8 mouse cellular contexts compared by ENCODE assay signal in genomic region chr13:23622175-23622671, GRCm38 (mm10). TPM values are rescaled to one million over a fixed set of nuclear protein-coding genes. Genes with fewer than 3 reads are reported as not detected.
A peak's percentile ranks its signal among the peaks of the same experiment; 100 is the strongest.
DNase-seq lines count a peak whose midpoint lies in the region; ATAC-seq and TF ChIP-seq lines count a peak whose summit lies in the region.
"Not testable (repeated sequence)": the region's sequence is repeated elsewhere in the genome, so short reads cannot be mapped to it uniquely, and the experiment has no call there.

Hist1h1e (minus strand) TSS chr13:23622558.

- H3K27ac ChIP-seq in heart, embryonic 12.5 days (ENCODE audit: poor library complexity, severe bottlenecking) = peak within 1 kb of the TSS; percentile 98
- peak within 1 kb of the TSS; percentile 96 for H3K27ac ChIP-seq in kidney, postnatal 0 days
- peak within 1 kb of the TSS; percentile 100 for H3K27ac ChIP-seq in liver, embryonic 11.5 days (ENCODE audit: low read depth, low read length)
- H3K27ac ChIP-seq in stomach, embryonic 14.5 days (ENCODE audit: low read length) = peak within 1 kb of the TSS; percentile 97

- not testable (repeated sequence) for H3K9me3 ChIP-seq in erythroblast, embryonic 14.5 days (ENCODE audit: control insufficient read depth, low read length); heart, embryonic 12.5 days (replicated peaks); kidney, postnatal 0 days (replicated peaks; ENCODE audit: low read length); liver, embryonic 11.5 days (ENCODE audit: control insufficient read depth, low read length); stomach, embryonic 14.5 days (ENCODE audit: control insufficient read depth, low read depth, low read length)

- DNase-seq in B cell, adult 2 months = peak; percentile 88 to 90
- peak; percentile 96 for DNase-seq in brain, embryonic 14.5 days (ENCODE audit: low read depth)
- peak; percentile 94 for DNase-seq in kidney, postnatal 0 days (ENCODE audit: low spot score)
- DNase-seq in liver, embryonic 11.5 days (ENCODE audit: low spot score) = peak; percentile 92
- DNase-seq in naive thymus-derived CD4-positive, alpha-beta T cell, adult 2 months (ENCODE audit: low read depth) = peak; percentile 83

- not testable (repeated sequence) for TF ChIP-seq CTCF in brain, embryonic 14.5 days (IDR thresholded peaks at IDR 0.05; ENCODE audit: borderline replicate concordance, extremely low read depth, insufficient read depth, insufficient read length); kidney, postnatal 0 days (IDR thresholded peaks at IDR 0.05; ENCODE audit: low read depth)

- H3K4me1 ChIP-seq in erythroblast, embryonic 14.5 days (ENCODE audit: control insufficient read depth) = peaks cover 45% of the 10 kb centered on the region
- H3K4me1 ChIP-seq in heart, embryonic 12.5 days (replicated peaks) = peaks cover 12% of the 10 kb centered on the region
- H3K4me1 ChIP-seq in kidney, postnatal 0 days (replicated peaks; ENCODE audit: insufficient read depth, low read length); stomach, embryonic 14.5 days (ENCODE audit: control insufficient read depth, insufficient read depth, low read length): not testable (repeated sequence)
- H3K4me1 ChIP-seq in liver, embryonic 11.5 days (replicated peaks; ENCODE audit: control insufficient read depth, insufficient read depth, low read length) = peaks cover 11% of the 10 kb centered on the region; the same call in 1 of the 2 replicates

- H3K27me3 ChIP-seq in erythroblast, embryonic 14.5 days (ENCODE audit: control insufficient read depth) = peaks cover 28% of the 10 kb centered on the region
- not testable (repeated sequence) for H3K27me3 ChIP-seq in heart, embryonic 12.5 days (replicated peaks); kidney, postnatal 0 days (ENCODE audit: insufficient read depth, low read length); liver, embryonic 11.5 days (replicated peaks; ENCODE audit: control insufficient read depth, insufficient read depth, low read length); stomach, embryonic 14.5 days (ENCODE audit: control insufficient read depth, insufficient read depth, low read length)

- peak; percentile 94 for ATAC-seq in heart, embryonic 12.5 days (ENCODE audit: insufficient number of reproducible peaks, low FRiP score)
- peak; percentile 92 for ATAC-seq in kidney, postnatal 0 days (replicated peaks; ENCODE audit: low FRiP score, low read depth)
- peak; percentile 85 for ATAC-seq in liver, embryonic 11.5 days (replicated peaks; ENCODE audit: low FRiP score)
- peak; percentile 91 for ATAC-seq in stomach, embryonic 14.5 days (ENCODE audit: insufficient number of reproducible peaks, insufficient read depth, low FRiP score, low read depth)

- peak within 1 kb of the TSS; percentile 65 for H3K4me3 ChIP-seq in erythroblast, embryonic 14.5 days (replicated peaks)
- peak within 1 kb of the TSS; percentile 74 for H3K4me3 ChIP-seq in heart, embryonic 12.5 days
- peak within 1 kb of the TSS; percentile 56 for H3K4me3 ChIP-seq in kidney, postnatal 0 days (replicated peaks; ENCODE audit: low read depth, low read length)
- peak within 1 kb of the TSS; percentile 68 for H3K4me3 ChIP-seq in liver, embryonic 11.5 days (ENCODE audit: low read depth, low read length)
- peak within 1 kb of the TSS; percentile 57 for H3K4me3 ChIP-seq in stomach, embryonic 14.5 days (ENCODE audit: low read depth, low read length)

- H3K36me3 ChIP-seq in erythroblast, embryonic 14.5 days (ENCODE audit: control insufficient read depth); heart, embryonic 12.5 days; kidney, postnatal 0 days (ENCODE audit: insufficient read depth, low read length); liver, embryonic 11.5 days (ENCODE audit: control insufficient read depth, insufficient read depth, low read length); stomach, embryonic 14.5 days (ENCODE audit: control insufficient read depth, insufficient read depth, low read length): not testable (repeated sequence)

- TF ChIP-seq POLR2A in brain, embryonic 14.5 days (IDR thresholded peaks at IDR 0.05; ENCODE audit: borderline replicate concordance, extremely low read depth, insufficient read depth, insufficient read length, poor library complexity, severe bottlenecking) = peak; percentile 94

- peak within 1 kb of the TSS; percentile 96 for H3K9ac ChIP-seq in heart, embryonic 12.5 days
- peak within 1 kb of the TSS; percentile 89 for H3K9ac ChIP-seq in kidney, postnatal 0 days (ENCODE audit: low read depth, low read length)
- peak within 1 kb of the TSS; percentile 98 for H3K9ac ChIP-seq in liver, embryonic 11.5 days (ENCODE audit: low read depth, low read length)
- peak within 1 kb of the TSS; percentile 75 for H3K9ac ChIP-seq in stomach, embryonic 14.5 days (replicated peaks; ENCODE audit: low read depth, low read length)

- WGBS in heart, embryonic 12.5 days = under 1% methylated on average over 53 of the region's 53 CpGs
- under 1% methylated on average over 51 of the region's 53 CpGs for WGBS in kidney, postnatal 0 days
- under 1% methylated on average over 53 of the region's 53 CpGs for WGBS in liver, embryonic 11.5 days
- WGBS in stomach, embryonic 14.5 days = under 1% methylated on average over 52 of the region's 53 CpGs

- peak within 1 kb of the TSS; percentile 98 for H3K4me2 ChIP-seq in heart, embryonic 12.5 days
- peak within 1 kb of the TSS; percentile 85 for H3K4me2 ChIP-seq in kidney, postnatal 0 days (ENCODE audit: low read length)
- peak within 1 kb of the TSS; percentile 96 for H3K4me2 ChIP-seq in liver, embryonic 11.5 days
- peak within 1 kb of the TSS; percentile 74 for H3K4me2 ChIP-seq in stomach, embryonic 14.5 days (replicated peaks; ENCODE audit: low read depth, low read length)

RNA-seq across cellular contexts. Expression of gene Hist1h1e, which starts in this region (rescaled TPM):
- 5.8 and 7.8 TPM in 2 replicates for polyA plus RNA-seq in brain, embryonic 14.5 days (2012; rRNA removed)
- polyA plus RNA-seq in erythroblast, embryonic 14.5 days (2012) = 2.8 and 8.5 TPM in 2 replicates
- polyA plus RNA-seq in heart, embryonic 12.5 days (2016; fragmentation: Nextera tagmentation; extraction: Ambion mirVana) = 10.6 and 11.6 TPM in 2 replicates
- 13.0 and 14.3 TPM in 2 replicates for polyA plus RNA-seq in kidney, postnatal 0 days (2015; fragmentation: Nextera tagmentation; extraction: Ambion mirVana)
- 17.5 and 21.2 TPM in 2 replicates for polyA plus RNA-seq in liver, embryonic 11.5 days (2014; fragmentation: Nextera tagmentation; extraction: Ambion mirVana)
- polyA plus RNA-seq in stomach, embryonic 14.5 days (2014; fragmentation: Nextera tagmentation; extraction: Ambion mirVana) = 17.5 and 18.7 TPM in 2 replicates

Comparison
In these comparisons a context has a peak if more than half of its experiments do, and no peak if none do; other contexts are left out.
1. Peak in every context shown above with its lines: DNase-seq, ATAC-seq, H3K4me3 ChIP-seq and H3K27ac ChIP-seq.